Mouse (Mus musculus): ENCODE results near the gene Mbd3.

GRCm38 (mm10) chr10:80421651-80422472, 22.5 kb upstream of the Mbd3 start:
- TF ChIP-seq CTCF (IDR thresholded peaks at IDR 0.05; ENCODE audit: borderline replicate concordance, control insufficient read depth, extremely low read depth, insufficient read depth, low read length, poor library complexity) (no peak), POLR2A (IDR thresholded peaks at IDR 0.05; ENCODE audit: control insufficient read depth, extremely low read depth, insufficient read depth, low read length, poor library complexity) (no peak)

Data from thymus, adult 2 months (tissue).